Mouse (Mus musculus) T-helper 17 cell (primary cell): ENCODE results near the gene Khk.

ENCODE experiments used
- in situ Hi-C, 2 experiments: fragments of 300-600 bp; cut with MboI, MseI; formaldehyde crosslinking; loops; 1 replicate in 1 of 2; 2 replicates in 1 of 2; pipeline ENCODE4 v1.15.1; 2025; ENCODE audit warnings: high pct_unique_total_duplicates in 2 of 2

Khk gene

DNA sequence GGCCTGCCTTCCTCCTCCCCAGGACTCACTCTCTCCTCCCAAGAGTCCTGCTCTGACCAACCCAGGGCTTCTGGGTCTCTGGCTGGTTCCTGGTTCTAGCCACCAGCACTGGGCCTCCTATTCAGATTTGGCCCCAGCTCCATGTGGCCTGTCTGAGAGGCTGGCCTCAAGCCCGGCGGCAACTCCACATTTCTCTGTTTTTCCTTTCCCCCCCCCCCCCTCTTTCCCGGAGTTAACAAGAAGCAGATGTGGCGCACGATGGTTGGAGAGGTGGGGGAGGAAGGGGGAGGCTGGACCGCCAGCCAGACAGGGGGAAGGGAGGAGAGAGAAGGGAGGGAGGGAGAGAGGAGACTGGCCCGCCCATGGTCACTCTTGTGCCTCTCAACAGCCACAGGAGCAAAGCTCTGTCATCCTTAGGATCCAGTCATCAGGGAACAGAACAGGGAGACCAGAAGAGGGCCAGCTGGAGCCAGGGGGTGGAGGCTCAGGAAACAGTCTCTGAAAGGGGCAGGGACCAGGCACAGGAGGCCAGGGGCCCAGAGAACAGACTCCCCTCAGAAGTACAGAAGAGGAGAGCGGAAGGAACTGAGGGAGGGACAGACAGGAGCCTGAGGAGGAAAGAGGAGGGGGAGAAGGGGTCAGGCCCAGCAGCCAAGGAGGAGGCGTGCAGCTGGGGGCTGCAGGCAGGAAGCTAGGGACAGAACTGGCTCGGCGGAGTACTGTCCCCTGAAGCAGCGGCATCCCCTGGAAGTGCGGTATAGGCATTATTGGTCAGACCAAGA lies 8.0 kb upstream of the Khk start, which contains the start of gene Emilin1:
Gene Emilin1 (plus strand): TSS at position 343 of the 782 bp plus-strand sequence.
- in situ Hi-C loops: no loop called here

DNA sequence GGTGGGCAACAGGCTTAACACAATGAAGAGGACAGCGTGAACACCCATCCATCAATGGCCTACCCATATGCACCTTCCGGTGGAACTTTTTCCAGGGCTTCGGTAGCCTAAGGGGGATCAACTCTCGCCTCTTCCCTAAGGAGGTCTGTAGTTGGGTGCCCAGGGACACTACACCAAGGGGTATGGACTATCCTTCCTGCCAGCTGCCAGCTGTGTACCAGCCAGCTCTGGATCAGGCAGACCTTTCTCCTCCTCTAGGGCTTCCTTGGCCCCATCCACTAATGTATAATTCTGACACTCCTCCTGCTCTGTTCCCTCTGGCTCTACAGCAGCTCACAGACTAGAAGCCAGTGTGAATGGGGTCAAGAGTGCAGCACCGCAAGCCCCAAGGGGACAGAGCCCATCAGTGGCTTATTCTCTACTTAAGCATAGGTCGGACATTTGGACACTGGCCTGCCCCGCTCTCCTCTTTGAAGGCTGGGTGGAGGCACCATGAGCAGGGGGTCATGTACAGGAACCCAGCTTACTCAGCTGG lies 7.1 kb upstream of the Khk start:
- in situ Hi-C loops: no loop called here

DNA sequence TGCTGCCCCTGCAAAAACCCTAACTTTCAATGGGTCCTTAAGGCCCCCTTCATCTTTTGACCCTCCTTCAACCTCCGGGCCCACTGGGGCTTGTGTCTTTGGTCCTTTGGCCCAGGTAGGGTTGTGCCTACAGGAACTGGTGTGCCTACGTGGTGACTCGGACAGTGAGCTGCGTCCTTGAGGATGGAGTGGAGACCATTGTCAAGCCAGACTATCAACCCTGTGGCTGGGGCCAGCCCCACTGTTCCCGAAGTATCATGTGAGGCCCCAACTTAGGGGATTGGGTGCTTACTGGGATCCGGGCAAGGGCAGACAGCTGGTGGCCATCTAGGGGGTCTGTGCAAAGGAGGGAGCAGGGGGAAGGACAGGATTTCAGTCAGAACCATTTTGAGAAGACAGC lies 6.4 kb upstream of the Khk start:
- in situ Hi-C loops: loop anchor here in 1 of 2 experiments (5.0 kb wide), 1 partner anchor 103 kb away; the partner anchor contains the start of gene Mapre3

DNA sequence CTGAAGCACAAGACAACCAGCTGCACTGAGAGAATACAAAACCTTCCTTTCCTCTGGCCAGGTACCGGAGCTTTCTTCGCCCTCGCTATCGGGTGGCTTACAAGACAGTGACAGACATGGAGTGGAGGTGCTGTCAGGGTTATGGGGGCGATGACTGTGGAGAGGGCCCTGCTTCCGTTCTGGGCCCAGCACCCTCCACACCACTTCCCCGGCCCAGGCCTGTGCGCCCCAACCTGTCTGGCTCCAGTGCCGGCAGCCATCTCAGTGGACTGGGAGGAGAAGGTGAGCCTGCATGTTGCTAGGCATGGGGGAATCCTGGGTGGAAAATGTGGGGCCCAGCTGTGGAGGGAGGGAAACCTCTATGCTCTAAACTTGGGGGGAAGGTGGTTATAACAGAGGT lies 5.8 kb upstream of the Khk start:
- in situ Hi-C loops: loop anchor here in 1 of 2 experiments (5.0 kb wide), 1 partner anchor 103 kb away; the partner anchor contains the start of gene Mapre3

DNA sequence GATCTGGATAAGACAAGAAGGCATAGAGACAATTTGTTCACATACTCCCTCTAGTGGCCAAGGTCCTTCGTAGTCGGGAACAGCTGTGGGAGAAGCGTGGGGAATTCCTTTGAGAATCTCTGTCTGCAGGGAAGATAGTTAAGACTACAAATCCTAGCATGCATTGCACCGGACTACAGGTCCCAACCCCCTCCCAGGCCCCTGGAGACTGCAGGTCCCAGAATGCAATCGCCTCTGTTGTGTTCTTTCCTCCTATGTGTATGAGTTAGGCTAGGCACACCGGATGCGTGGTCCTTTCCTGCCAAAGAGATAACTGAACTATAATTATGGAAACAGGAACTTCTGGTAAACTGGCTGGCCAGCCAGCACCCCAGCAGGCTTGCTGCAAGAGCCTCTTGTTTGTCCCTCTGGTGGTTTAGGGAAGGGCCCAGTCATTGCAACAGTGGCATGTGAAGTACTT lies 5.2 kb upstream of the Khk start:
- in situ Hi-C loops: loop anchor here in 1 of 2 experiments (5.0 kb wide), 1 partner anchor 104 kb away; the partner anchor contains the start of gene Mapre3

DNA sequence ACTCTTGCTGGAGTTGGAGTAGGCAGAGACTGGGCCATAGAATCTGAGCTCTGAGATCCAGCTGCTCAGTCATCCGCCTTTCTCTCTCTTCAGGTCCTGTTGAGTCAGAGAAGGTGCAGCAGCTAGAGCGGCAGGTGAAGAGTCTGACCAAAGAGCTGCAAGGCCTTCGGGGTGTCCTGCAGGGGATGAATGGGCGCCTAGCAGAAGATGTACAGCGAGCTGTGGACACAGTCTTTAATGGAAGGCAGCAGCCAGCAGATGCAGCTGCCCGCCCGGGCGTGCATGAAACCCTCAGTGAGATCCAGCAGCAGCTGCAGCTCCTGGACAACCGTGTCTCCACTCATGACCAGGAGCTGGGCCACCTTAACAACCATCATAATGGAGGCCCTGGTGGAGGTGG lies 4.4 kb upstream of the Khk start:
- in situ Hi-C loops: loop anchor here in 1 of 2 experiments (5.0 kb wide), 1 partner anchor 105 kb away; the partner anchor contains the start of gene Mapre3

DNA sequence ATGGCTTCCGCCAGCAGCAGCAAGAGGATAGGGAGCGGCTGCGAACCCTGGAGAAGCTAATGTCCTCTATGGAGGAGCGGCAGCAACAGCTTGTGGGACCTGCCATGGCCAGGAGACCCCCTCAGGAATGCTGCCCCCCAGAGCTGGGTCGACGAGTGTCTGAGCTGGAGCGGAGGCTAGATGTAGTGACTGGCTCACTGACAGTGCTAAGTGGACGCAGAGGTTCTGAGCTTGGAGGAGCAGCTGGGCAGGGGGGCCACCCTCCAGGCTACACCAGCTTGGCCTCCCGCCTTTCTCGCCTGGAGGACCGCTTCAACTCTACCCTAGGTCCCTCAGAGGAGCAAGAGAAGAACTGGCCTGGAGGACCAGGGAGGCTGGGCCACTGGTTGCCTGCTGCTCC lies 3.9 kb upstream of the Khk start:
- in situ Hi-C loops: loop anchor here in 1 of 2 experiments (5.0 kb wide), 1 partner anchor 105 kb away; the partner anchor contains the start of gene Mapre3

DNA sequence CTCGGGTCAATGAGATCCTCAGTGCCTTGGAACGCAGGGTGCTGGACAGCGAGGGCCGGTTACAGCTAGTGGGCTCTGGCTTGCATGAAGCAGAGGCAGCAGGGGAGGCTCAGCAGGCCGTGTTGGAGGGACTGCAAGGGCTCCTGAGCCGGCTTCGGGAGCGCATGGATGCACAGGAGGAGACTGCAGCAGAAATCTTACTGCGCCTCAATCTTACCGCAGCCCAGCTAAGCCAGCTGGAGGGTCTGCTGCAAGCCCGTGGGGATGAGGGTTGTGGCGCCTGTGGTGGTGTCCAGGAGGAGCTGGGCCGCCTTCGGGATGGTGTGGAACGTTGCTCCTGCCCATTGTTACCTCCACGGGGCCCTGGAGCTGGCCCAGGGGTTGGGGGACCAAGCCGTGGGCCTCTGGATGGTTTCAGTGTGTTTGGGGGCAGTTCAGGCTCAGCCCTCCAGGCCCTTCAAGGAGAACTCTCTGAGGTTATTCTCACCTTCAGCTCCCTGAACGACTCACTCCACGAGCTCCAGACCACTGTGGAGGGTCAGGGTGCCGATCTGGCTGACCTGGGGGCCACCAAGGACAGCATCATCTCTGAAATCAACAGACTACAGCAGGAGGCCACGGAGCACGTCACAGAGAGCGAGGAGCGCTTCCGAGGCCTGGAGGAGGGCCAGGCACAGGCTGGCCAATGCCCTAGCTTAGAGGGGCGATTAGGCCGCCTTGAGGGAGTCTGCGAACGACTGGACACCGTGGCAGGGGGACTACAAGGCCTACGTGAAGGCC lies 3.1 kb upstream of the Khk start:
- in situ Hi-C loops: loop anchor here in 1 of 2 experiments (5.0 kb wide), 1 partner anchor 106 kb away; the partner anchor contains the start of gene Mapre3

DNA sequence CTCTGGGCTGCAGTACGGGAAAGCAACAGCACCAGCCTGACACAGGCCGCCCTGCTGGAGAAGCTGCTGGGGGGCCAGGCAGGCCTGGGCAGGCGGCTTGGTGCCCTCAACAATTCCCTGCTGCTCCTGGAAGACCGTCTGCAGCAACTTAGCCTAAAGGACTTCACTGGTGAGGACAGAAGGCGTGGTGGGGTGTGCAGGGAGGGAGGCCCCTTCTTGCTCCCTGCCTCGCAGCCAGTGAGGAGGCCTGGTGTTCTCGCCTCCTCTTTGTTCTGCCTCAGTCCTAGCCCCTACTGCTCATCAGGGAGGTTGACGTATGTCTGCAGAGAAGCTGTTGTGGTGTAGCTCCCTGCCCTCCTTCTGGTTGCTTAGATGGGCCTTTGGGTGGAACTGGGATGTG lies 2.5 kb upstream of the Khk start:
- in situ Hi-C loops: loop anchor here in 1 of 2 experiments (5.0 kb wide), 1 partner anchor 106 kb away; the partner anchor contains the start of gene Mapre3

DNA sequence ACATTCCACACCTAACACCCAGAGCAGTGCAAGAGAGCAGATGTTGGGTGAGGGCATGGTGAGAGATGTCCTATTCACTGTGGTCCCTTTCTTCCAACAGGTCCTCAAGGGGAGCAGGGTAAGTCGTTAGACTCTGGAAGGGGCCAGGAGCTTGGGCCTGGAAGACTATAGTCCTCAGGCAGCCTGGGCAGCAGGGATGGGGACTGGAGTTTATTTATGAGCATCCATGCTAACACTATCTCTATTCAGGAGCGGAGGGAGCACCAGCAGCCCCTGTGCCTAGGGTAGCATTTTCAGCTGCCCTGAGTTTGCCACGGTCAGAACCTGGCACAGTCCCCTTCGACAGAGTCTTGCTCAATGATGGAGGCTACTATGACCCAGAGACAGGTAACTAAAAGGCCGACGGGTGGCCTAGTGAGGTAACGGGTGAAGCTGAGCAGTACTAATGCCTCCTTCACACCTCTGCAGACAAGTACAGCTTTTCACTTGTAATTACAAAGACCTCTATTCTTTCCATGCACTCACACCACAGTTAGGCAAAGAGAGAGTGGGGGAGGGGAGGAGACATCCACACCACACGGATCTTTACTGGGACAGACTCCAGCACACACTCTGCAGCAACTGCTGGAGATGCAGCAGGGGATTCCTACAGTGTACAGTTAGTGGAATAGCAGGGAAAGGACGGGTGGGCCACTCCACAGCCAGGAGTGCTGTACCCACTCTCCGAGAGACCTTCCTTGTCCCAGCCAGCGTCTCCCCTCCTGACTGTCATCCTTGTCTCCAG lies 1.2 kb upstream of the Khk start:
- in situ Hi-C loops: loop anchor here in 1 of 2 experiments (5.0 kb wide), 1 partner anchor 108 kb away; the partner anchor contains the start of gene Mapre3

DNA sequence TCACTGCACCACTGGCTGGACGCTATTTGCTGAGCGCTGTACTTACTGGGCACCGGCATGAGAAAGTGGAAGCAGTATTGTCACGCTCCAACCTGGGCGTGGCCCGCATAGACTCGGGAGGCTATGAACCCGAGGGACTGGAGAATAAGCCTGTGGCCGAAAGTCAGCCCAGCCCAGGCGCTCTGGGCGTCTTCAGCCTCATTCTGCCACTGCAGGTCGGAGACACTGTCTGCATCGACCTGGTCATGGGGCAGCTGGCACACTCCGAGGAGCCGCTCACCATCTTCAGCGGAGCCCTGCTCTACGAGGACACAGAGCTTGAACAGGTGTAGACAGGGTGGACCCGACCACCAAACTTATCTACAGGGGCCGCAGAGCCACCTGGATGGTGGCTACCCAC lies 610 bp upstream of the Khk start:
- in situ Hi-C loops: no loop called here

DNA sequence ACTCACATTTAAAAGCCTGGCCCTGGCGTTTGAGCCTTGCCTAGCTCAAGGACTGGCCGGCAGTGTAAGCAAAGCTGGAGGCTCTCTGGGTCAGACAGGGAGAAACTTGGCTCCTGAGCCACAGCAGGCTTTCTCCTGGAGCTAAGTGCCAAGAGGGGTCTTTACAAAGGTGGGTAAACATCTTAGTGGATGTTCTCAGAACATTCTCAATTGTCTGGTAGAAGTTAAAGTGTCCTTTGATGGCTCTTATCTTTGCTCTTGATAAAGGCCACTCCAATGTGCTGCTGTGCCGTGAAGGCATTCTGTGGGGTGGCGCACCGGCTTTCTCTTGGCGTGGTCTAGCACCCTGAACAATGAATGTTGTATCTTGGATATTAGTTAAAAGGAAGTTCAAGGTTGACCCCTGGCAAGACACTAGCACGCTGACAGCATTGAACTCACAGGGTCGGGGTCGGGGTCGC lies 1.4 kb downstream of the Khk start:
- in situ Hi-C loops: no loop called here

DNA sequence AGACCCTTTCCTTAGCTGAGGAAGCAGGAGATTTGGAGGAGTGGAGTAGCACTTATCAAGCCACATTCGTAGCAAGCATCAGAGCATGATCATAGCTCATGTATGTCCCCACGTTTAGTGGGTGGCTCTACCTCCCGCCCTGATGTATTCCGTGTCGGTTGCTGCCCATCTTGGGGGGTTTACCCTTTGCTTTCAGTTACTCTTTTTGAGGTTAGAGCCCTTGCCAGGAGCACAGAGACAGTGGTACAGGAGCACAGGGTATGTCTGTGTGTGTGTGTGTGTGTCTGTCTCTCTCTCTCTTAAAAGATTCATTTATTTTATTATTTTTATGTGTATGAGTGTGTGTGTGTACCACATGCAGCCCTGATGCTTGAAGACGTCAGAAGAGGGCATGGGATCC lies 1.9 kb downstream of the Khk start:
- in situ Hi-C loops: no loop called here

DNA sequence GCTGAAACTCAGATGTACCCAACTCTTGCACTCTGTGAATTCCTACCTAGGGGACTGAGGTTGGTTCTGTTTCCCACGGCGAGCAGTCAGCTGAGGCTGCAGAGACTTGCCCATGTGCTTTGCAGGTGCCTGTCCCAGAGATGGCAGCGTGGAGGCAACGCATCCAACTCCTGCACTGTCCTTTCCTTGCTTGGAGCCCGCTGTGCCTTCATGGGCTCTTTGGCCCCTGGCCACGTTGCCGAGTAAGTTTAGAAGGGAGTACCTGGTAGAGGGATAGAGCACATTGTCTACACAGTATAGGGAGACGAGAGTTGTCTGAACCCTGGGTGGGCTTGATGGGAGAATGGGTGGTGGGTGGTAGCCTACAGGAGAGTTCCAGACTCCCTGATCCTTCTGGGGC lies 3.4 kb downstream of the Khk start:
- in situ Hi-C loops: loop anchor here in 1 of 2 experiments (5.0 kb wide), 1 partner anchor 122 kb away; no protein-coding TSS in a partner anchor

DNA sequence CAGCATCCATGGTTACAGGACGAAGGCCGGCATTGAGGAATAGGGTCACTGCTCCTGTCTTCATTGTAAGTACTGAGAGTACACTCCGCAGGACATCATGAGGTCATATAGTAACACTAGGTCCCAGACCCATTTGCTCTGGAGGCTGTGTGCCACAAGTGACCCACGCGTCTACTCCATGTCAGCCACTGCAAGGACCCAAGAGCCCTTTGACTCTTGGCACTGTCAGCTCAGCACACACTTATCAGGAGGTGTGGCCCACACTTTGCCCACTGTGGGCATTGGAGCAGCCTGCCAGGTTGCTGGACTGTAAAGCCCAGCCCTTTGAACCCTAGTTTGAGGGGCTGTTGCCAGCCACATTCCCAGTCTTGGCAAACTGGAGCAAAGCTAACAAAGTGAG lies 4.0 kb downstream of the Khk start:
- in situ Hi-C loops: loop anchor here in 1 of 2 experiments (5.0 kb wide), 1 partner anchor 123 kb away; no protein-coding TSS in a partner anchor

DNA sequence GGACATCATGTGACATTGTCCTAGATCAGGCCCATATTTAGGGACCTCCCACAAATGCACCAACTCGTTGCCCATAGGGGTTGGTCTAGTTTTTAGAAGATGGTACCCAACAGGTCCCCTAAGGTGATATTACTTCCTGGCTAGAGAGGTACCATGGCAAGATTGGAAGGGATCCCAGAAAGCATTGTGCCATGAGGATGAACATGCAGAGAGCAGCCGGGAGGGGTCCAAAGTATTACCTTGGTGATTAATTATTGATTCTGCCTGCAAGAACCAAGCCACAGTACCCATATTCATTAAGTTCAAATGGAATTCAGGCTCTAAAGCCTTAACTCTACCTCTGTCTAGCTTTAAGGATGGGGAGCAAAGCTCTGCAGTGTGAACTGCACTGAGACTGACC lies 4.8 kb downstream of the Khk start:
- in situ Hi-C loops: loop anchor here in 1 of 2 experiments (5.0 kb wide), 1 partner anchor 124 kb away; no protein-coding TSS in a partner anchor

DNA sequence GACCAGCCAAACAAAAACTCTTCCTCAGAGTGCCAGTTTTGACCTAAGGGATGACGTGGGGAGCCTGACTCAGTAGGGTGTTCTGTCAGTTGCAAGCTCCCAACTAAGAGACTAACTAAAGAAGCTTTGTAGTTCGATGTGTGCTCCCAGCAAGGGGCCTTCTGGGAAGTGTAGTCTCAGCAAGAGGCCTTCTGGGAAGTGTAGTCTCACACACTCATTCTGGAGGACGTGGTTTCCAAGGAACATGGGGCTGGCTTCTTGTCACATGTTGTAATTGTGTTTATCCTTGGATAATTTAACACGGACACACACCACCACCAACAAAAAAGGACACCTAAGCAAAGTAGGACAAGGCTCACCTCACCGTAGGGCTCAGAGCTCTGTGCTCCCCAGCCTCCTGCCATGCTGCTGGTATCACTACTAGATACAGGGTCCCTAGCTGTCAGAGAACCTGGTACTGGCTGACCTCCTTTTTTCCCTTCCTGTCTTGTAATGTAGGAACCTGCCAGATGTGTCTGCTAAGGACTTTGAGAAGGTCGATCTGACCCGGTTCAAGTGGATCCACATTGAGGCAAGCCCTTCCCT lies 6.8 kb downstream of the Khk start:
- in situ Hi-C loops: loop anchor here in 1 of 2 experiments (5.0 kb wide), 1 partner anchor 126 kb away; no protein-coding TSS in a partner anchor

DNA sequence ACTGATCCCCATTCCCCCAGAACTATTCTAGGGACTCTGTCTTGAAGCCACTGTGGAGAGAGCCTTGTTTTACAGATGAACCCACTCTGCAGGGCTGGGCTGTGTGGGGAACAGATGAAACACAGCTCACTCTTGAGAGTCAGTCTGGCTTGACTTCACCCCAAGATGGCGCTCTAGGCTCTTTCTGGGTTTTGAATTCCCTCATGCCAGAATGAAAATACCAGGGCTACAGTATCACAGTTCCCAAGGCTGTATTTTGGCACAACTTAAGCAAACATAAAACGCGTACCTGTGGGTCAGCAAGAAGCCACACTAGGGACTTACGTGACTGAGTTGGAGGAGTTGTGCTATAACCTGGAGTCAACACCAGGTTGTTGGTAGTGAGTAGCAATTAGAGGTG lies 8.9 kb downstream of the Khk start:
- in situ Hi-C loops: loop anchor here (5.0 kb wide), 4 partner anchors 42 to 77 kb away; no protein-coding TSS in a partner anchor

DNA sequence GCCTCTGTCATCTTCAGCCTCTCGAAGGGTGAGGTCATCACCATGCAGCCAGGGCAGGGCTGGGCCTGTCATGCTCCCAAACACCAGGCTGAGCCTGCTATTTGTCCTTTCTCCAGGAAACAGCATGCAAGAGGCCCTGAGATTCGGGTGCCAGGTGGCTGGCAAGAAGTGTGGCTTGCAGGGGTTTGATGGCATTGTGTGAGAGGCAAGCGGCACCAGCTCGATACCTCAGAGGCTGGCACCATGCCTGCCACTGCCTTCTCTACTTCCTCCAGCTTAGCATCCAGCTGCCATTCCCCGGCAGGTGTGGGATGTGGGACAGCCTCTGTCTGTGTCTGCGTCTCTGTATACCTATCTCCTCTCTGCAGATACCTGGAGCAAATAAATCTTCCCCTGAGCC lies 9.6 kb downstream of the Khk start:
- in situ Hi-C loops: loop anchor here (5.0 kb wide), 4 partner anchors 41 to 76 kb away; no protein-coding TSS in a partner anchor

DNA sequence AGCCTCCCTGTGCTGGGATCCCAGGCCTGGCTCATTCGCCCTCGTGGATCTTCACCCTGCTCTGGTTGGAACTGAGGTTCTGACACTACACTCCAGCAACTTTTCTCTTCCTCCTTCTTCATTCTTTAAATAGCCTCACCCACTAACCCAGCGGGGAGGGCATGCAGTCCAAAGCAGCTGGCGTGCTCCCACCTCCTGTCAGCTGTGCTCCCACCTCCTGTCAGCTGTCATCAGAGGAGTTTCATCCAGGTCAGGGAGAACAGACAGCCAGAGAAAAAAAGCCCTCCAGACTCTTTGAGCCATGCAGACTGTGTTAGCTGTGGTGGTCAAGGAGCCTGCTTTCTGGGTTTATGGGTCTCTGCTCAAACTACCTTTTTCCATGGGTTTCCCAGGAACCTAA lies 10.1 kb downstream of the Khk start:
- in situ Hi-C loops: loop anchor here (5.0 kb wide), 4 partner anchors 41 to 76 kb away; no protein-coding TSS in a partner anchor
